Mouse (Mus musculus): ENCODE measurements around the gene Stx1a.
"Not testable (repeated sequence)": the region's sequence is repeated elsewhere in the genome, so short reads cannot be mapped to it uniquely, and the experiment has no call there.

The Stx1a gene

GRCm38 (mm10) chr5:135037946-135038345, 14.7 kb downstream of the Stx1a start:
- no peak for DNase-seq (ENCODE audit: low read depth in 1 of 2, low spot score in 2 of 2)

GRCm38 (mm10) chr5:135039541-135039940, 16.3 kb downstream of the Stx1a start:
- DNase-seq (ENCODE audit: low read depth in 1 of 2, low spot score in 2 of 2), result no peak

- DNase-seq (ENCODE audit: low read depth in 1 of 2, low spot score in 2 of 2), result no peak
These were observed 16.8 kb downstream of the Stx1a start for GRCm38 (mm10) chr5:135040059-135040458.

GRCm38 (mm10) chr5:135040777-135041176, 17.5 kb downstream of the Stx1a start:
- DNase-seq (ENCODE audit: low read depth in 1 of 2, low spot score in 2 of 2), result no peak

GRCm38 (mm10) chr5:135042105-135042788, 19.0 kb downstream of the Stx1a start:
- DNase-seq (ENCODE audit: low read depth in 1 of 2, low spot score in 2 of 2), result no peak

- DNase-seq (ENCODE audit: low read depth in 1 of 2, low spot score in 2 of 2), result no peak
These were observed 21.3 kb downstream of the Stx1a start for GRCm38 (mm10) chr5:135044575-135044974.

GRCm38 (mm10) chr5:135048539-135048938, 25.3 kb downstream of the Stx1a start:
- no peak for DNase-seq (ENCODE audit: low read depth in 1 of 2, low spot score in 2 of 2)

GRCm38 (mm10) chr5:135049268-135049667, 26.0 kb downstream of the Stx1a start:
- DNase-seq (ENCODE audit: low read depth in 1 of 2, low spot score in 2 of 2), result not testable (repeated sequence)

GRCm38 (mm10) chr5:135053356-135053755, 30.1 kb downstream of the Stx1a start:
- DNase-seq (ENCODE audit: low read depth in 1 of 2, low spot score in 2 of 2), result no peak

- peak; percentile 87 to 95 for DNase-seq (ENCODE audit: low read depth in 1 of 2, low spot score in 2 of 2)
These were observed 40.5 kb downstream of the Stx1a start, which contains the start of gene Dnajc30 for GRCm38 (mm10) chr5:135063629-135064381. Gene Dnajc30, plus strand, starts transcription at chr5:135064202.

GRCm38 (mm10) chr5:135064382-135064766, 41.1 kb downstream of the Stx1a start:
- DNase-seq (ENCODE audit: low read depth in 1 of 2, low spot score in 2 of 2), result no peak

GRCm38 (mm10) chr5:135064909-135065446, 41.7 kb downstream of the Stx1a start, which contains the start of gene Bud23:
Gene Bud23, minus strand, starts transcription at chr5:135064959.
- DNase-seq (ENCODE audit: low read depth in 1 of 2, low spot score in 2 of 2), result not testable (repeated sequence)

GRCm38 (mm10) chr5:135066008-135066407, 42.7 kb downstream of the Stx1a start:
- DNase-seq (ENCODE audit: low read depth in 1 of 2, low spot score in 2 of 2), result no peak

- DNase-seq (ENCODE audit: low read depth in 1 of 2, low spot score in 2 of 2), result no peak
These were observed 47.2 kb downstream of the Stx1a start for GRCm38 (mm10) chr5:135070448-135070847.

- DNase-seq (ENCODE audit: low read depth in 1 of 2, low spot score in 2 of 2), result no peak
These were observed 48.8 kb downstream of the Stx1a start for GRCm38 (mm10) chr5:135072061-135072460.

- DNase-seq (ENCODE audit: low read depth in 1 of 2, low spot score in 2 of 2), result no peak
These were observed 49.4 kb downstream of the Stx1a start for GRCm38 (mm10) chr5:135072720-135073119.

GRCm38 (mm10) chr5:135073349-135074150, 50.3 kb downstream of the Stx1a start:
- no peak for DNase-seq (ENCODE audit: low read depth in 1 of 2, low spot score in 2 of 2)

- no peak for DNase-seq (ENCODE audit: low read depth in 1 of 2, low spot score in 2 of 2)
These were observed 52.4 kb downstream of the Stx1a start for GRCm38 (mm10) chr5:135075655-135076054.

- no peak for DNase-seq (ENCODE audit: low read depth in 1 of 2, low spot score in 2 of 2)
These were observed 53.1 kb downstream of the Stx1a start for GRCm38 (mm10) chr5:135076368-135076767.

GRCm38 (mm10) chr5:135076931-135077505, 53.7 kb downstream of the Stx1a start:
- no peak for DNase-seq (ENCODE audit: low read depth in 1 of 2, low spot score in 2 of 2)
